Mouse (Mus musculus) central nervous system, embryonic 18 days (tissue): Measurements from ENCODE around the gene Rps6kb1. TPM values are rescaled to one million over a fixed set of nuclear protein-coding genes. Genes with fewer than 3 reads are reported as not detected.

Experiments used
- polyA plus RNA-seq: library from polyadenylated mRNA; depleted of rRNA; stranded (reverse); fragments of >200 nt; gene quantifications from 2 replicates; pipeline ENCODE4 v1.2.3, GENCODE M21; 2012; rRNA removed

Gene Rps6kb1
- 29.0 and 30.8 TPM in 2 replicates for polyA plus RNA-seq

DNA sequence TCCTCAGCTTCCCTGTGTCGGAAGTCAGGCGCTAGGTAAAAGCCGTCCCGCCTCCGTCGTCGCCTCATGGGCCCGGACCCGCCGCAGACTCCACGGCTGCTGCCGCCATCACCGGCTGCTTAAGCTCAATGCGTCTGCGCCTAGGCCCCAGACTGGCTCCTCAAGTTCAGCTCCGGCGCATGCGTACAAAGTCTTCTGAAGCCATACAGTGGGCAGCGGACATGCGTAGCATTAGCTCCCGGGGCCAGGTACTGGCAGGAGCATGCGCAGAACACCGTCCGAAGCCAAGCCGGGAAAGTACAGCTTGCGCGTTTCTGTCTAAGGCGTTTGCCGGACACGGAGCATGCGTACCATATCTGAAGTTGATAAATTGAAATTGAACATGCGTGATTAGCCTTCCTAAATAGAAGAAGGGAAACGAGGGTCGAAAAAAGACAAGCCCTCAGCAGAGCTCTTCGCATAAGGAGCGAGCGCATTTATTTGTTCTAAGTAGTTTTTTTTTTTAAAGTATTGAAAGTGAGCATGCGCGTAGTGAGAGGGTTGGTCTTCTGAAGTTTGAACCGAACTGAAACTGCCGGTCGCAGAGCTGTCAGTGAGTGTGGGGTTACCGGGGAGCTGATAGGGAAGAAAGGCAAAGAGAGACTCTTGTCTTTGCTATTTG, at the start of gene Rps6kb1, which contains the start of gene Tubd1:
Gene Rps6kb1 (minus strand): TSS at position 167 of the 661 bp plus-strand sequence.
Gene Tubd1 (plus strand): TSS at position 353 of the 661 bp plus-strand sequence.

DNA sequence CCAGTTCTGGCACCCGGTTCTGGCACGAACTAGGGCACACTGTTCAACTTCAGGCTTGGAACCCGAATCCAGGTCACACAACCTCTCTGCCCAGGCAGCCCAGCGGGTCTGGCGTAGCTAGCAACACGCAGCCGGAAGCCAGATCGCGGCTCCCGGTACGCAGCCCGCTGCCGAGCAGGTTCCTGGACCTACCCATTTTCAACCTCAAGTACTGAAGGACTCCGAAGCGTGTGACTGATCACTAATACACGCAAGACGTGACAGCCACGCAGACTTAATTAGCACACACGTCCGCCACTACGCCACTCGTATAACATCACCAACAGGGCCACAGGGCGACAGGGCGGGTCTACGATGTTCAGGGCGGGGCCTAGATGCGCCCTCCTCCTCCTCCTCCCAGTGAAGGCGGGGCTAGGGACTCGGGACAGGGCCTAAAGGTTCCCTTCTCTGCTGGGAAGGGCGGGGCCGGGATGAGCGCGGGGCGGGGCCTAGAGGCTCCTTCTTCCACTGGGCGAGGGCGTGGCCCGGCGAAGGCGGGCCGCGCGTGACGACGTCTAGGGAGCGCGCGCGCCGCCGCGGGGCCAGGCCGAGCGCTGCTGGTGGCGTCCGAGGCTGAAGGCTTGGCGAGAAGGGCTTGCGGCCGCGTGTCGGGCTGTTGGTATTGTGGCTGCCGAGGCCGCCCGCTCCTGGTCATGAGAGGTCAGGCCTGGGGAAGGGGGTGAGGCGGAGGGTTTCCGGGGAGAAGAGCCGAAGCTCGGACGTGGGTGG, 60.3 kb downstream of the Rps6kb1 start, which contains the start of gene Rnft1:
Gene Rnft1 (plus strand): TSS at position 557 of the 768 bp plus-strand sequence.

Other genes starting within 250 kb of the Rps6kb1 start
- 21.5 and 22.1 TPM in 2 replicates for gene Med13, start 187.2 kb downstream of the Rps6kb1 start, polyA plus RNA-seq
- 8.7 and 10.5 TPM in 2 replicates for gene Rnft1, start 60.1 kb downstream of the Rps6kb1 start, polyA plus RNA-seq
- gene Tubd1, start 186 bp upstream of the Rps6kb1 start, polyA plus RNA-seq = 6.3 and 6.7 TPM in 2 replicates
- gene Vmp1, start 139.0 kb upstream of the Rps6kb1 start, polyA plus RNA-seq = 62.1 and 69.4 TPM in 2 replicates
- gene Ptrh2, start 139.2 kb upstream of the Rps6kb1 start, polyA plus RNA-seq = 20.0 and 21.5 TPM in 2 replicates
- 171 and 187 TPM in 2 replicates for gene Cltc, start 212.8 kb upstream of the Rps6kb1 start, polyA plus RNA-seq